Mouse (Mus musculus) testis, postnatal 14 days (tissue): ENCODE data around the gene Ttc26.

Source experiments
- DNase-seq: peaks from one replicate; pipeline ENCODE4 v3.0.0; 2021; ENCODE audit warnings: low spot score

Gene Ttc26

GRCm38 (mm10) chr6:38381129-38381771 is at the start of gene Ttc26:
Gene Ttc26 (plus strand): TSS chr6:38381469.
- DNase-seq, result peak; percentile 85

GRCm38 (mm10) chr6:38335264-38335663 is 46.0 kb upstream of the Ttc26 start:
- no peak for DNase-seq

- no peak for DNase-seq
Observed at GRCm38 (mm10) chr6:38337166-38337705, 44.0 kb upstream of the Ttc26 start.

- peak; percentile 21 for DNase-seq
Observed at GRCm38 (mm10) chr6:38337951-38338350, 43.3 kb upstream of the Ttc26 start.

GRCm38 (mm10) chr6:38339078-38339477 is 42.2 kb upstream of the Ttc26 start:
- DNase-seq, result no peak

- no peak for DNase-seq
Observed at GRCm38 (mm10) chr6:38341751-38342665, 39.3 kb upstream of the Ttc26 start.

GRCm38 (mm10) chr6:38342666-38342992 is 38.6 kb upstream of the Ttc26 start:
- no peak for DNase-seq

- no peak for DNase-seq
Observed at GRCm38 (mm10) chr6:38343581-38343980, 37.7 kb upstream of the Ttc26 start.

- DNase-seq, result no peak
Observed at GRCm38 (mm10) chr6:38344006-38344670, 37.1 kb upstream of the Ttc26 start.

- no peak for DNase-seq
Observed at GRCm38 (mm10) chr6:38345796-38346195, 35.5 kb upstream of the Ttc26 start.

- no peak for DNase-seq
Observed at GRCm38 (mm10) chr6:38347875-38348274, 33.4 kb upstream of the Ttc26 start.

GRCm38 (mm10) chr6:38348811-38349453 is 32.3 kb upstream of the Ttc26 start:
- DNase-seq, result no peak

GRCm38 (mm10) chr6:38349806-38350205 is 31.5 kb upstream of the Ttc26 start:
- no peak for DNase-seq

GRCm38 (mm10) chr6:38351930-38352329 is 29.3 kb upstream of the Ttc26 start:
- no peak for DNase-seq

GRCm38 (mm10) chr6:38352451-38352850 is 28.8 kb upstream of the Ttc26 start:
- DNase-seq, result no peak

GRCm38 (mm10) chr6:38353181-38353580 is 28.1 kb upstream of the Ttc26 start:
- no peak for DNase-seq

GRCm38 (mm10) chr6:38353811-38354722 is 27.2 kb upstream of the Ttc26 start, which contains the start of gene Zc3hav1:
Gene Zc3hav1 (minus strand): TSS chr6:38354603.
- peak; percentile 69 for DNase-seq

- no peak for DNase-seq
Observed at GRCm38 (mm10) chr6:38354723-38355353, 26.4 kb upstream of the Ttc26 start.

GRCm38 (mm10) chr6:38355354-38355823 is 25.9 kb upstream of the Ttc26 start:
- no peak for DNase-seq

GRCm38 (mm10) chr6:38355862-38356261 is 25.4 kb upstream of the Ttc26 start:
- DNase-seq, result no peak
